Mouse (Mus musculus): ENCODE measurements around the gene Sh3pxd2a.
A peak's percentile ranks its signal among the peaks of the same experiment; 100 is the strongest.

DNA sequence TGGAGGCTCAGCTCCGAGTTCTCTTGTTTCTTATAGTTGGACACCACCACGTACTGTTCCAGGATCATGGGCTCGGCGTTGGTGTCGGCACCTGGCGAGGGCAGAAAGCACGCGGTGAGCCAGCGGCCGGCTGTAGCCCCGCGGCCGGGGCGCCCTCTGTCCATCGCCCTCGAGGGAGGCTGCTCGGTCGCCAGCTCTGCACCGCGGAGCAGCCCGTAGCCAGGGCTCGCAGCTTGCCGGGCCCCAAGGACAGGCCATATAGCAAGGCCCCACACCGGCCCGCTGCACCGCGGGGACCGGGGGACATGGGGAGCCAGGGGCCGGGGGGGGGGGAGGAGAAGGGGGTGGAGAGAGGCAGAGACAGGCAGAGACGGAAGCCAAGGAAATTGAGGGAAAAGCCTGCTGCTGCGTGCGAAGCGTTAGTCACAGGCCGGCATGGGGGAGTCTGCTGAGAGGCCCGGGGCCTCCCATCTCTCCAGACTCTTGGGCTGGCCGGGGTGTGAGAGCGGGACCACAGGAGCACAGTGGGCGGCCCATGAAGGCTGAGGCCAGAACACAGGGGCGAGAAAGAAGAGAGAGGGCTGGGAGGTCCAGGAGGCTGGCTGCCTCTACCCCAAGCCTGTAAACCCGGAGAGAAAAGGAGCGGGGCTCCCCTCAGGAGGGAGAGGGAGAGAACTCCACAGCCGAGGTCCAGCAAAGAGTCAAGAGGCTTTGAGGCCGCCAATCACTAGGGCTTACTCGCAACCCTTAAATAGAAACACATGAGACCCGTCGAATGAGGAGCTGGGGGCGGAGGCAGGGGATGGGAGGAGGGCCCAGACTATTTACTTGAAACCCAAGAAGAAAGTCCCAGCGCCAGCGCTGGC, 149.9 kb downstream of the Sh3pxd2a start:
- no peak for TF ChIP-seq CTCF (IDR thresholded peaks at IDR 0.05; ENCODE audit: borderline replicate concordance, insufficient read depth, low read length)
- TF ChIP-seq POLR2A (IDR thresholded peaks at IDR 0.05; ENCODE audit: low read depth, low read length): peak; percentile 99
